Mouse (Mus musculus): ENCODE measurements around the gene Acot3. TPM values are rescaled to one million over a fixed set of nuclear protein-coding genes. Genes with fewer than 3 reads are reported as not detected.

Gene Acot3
- polyA plus RNA-seq, 1 experiment from 2014 or later = 0.29 TPM

GRCm38 (mm10) chr12:84052609-84053008 is 665 bp downstream of the Acot3 start:
- no peaks in the 10 kb centered on the region for H3K4me1 ChIP-seq (ENCODE audit: control insufficient read depth, insufficient read depth, low read length)
- no peaks in the 10 kb centered on the region for H3K9me3 ChIP-seq (ENCODE audit: control insufficient read depth, low read depth, low read length)
- no peak overlapping the region for H3K4me3 ChIP-seq (ENCODE audit: low read depth, low read length)
- H3K4me2 ChIP-seq (replicated peaks; ENCODE audit: low read depth, low read length) = no peak overlapping the region
- no peak overlapping the region for H3K27ac ChIP-seq (ENCODE audit: low read length)
- 87% methylated on average over 7 of the region's 7 CpGs for WGBS
- ATAC-seq (ENCODE audit: insufficient number of reproducible peaks, insufficient read depth, low FRiP score, low read depth) = no peak
- H3K27me3 ChIP-seq (ENCODE audit: control insufficient read depth, insufficient read depth, low read length) = no peaks in the 10 kb centered on the region
- no peaks in the 10 kb centered on the region for H3K36me3 ChIP-seq (ENCODE audit: control insufficient read depth, insufficient read depth, low read length)
- H3K9ac ChIP-seq (replicated peaks; ENCODE audit: low read depth, low read length) = no peak overlapping the region

DNA sequence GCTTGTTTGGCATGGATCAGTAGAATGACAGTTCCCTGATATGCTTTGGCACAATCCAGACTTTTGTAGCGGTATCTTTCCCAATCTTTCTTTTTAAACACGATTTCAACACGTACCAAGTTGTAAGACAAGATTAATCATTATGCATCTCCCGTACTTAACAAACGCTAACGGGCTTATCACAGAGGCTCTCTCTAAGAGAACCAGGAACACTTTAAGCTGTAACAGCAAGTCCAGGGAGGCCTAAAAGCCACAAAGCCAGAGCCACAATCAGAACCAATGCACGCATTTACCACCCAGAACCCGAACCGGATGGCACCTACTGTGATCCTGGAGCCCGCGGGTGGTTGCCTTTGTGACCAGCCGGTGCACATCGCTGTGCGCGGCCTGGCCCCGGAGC is 1.2 kb downstream of the Acot3 start:
- no peak overlapping the region for H3K9ac ChIP-seq (replicated peaks; ENCODE audit: low read depth, low read length)
- H3K36me3 ChIP-seq (ENCODE audit: control insufficient read depth, insufficient read depth, low read length) = no peaks in the 10 kb centered on the region
- no peak overlapping the region for H3K27ac ChIP-seq (ENCODE audit: low read length)
- 10% methylated on average over 16 of the region's 16 CpGs for WGBS
- ATAC-seq (ENCODE audit: insufficient number of reproducible peaks, insufficient read depth, low FRiP score, low read depth) = no peak
- peak overlapping the region; percentile 72 for H3K4me2 ChIP-seq (replicated peaks; ENCODE audit: low read depth, low read length)
- no peaks in the 10 kb centered on the region for H3K4me1 ChIP-seq (ENCODE audit: control insufficient read depth, insufficient read depth, low read length)
- no peaks in the 10 kb centered on the region for H3K9me3 ChIP-seq (ENCODE audit: control insufficient read depth, low read depth, low read length)
- H3K4me3 ChIP-seq (ENCODE audit: low read depth, low read length) = peak overlapping the region; percentile 33
- no peaks in the 10 kb centered on the region for H3K27me3 ChIP-seq (ENCODE audit: control insufficient read depth, insufficient read depth, low read length)

- WGBS = 3% methylated on average over 38 of the region's 46 CpGs
- Histone ChIP-seq H3K4me2 (replicated peaks; ENCODE audit: low read depth, low read length) (peak overlapping the region; percentile 72), H3K4me1 (ENCODE audit: control insufficient read depth, insufficient read depth, low read length) (no peaks in the 10 kb centered on the region), H3K27me3 (ENCODE audit: control insufficient read depth, insufficient read depth, low read length) (no peaks in the 10 kb centered on the region), H3K9ac (replicated peaks; ENCODE audit: low read depth, low read length) (no peak overlapping the region), H3K36me3 (ENCODE audit: control insufficient read depth, insufficient read depth, low read length) (no peaks in the 10 kb centered on the region), H3K9me3 (ENCODE audit: control insufficient read depth, low read depth, low read length) (no peaks in the 10 kb centered on the region), H3K27ac (ENCODE audit: low read length) (no peak overlapping the region), H3K4me3 (ENCODE audit: low read depth, low read length) (peak overlapping the region; percentile 33)
- ATAC-seq (ENCODE audit: insufficient number of reproducible peaks, insufficient read depth, low FRiP score, low read depth) = no peak
These were observed 1.9 kb downstream of the Acot3 start for GRCm38 (mm10) chr12:84053679-84054391.

DNA sequence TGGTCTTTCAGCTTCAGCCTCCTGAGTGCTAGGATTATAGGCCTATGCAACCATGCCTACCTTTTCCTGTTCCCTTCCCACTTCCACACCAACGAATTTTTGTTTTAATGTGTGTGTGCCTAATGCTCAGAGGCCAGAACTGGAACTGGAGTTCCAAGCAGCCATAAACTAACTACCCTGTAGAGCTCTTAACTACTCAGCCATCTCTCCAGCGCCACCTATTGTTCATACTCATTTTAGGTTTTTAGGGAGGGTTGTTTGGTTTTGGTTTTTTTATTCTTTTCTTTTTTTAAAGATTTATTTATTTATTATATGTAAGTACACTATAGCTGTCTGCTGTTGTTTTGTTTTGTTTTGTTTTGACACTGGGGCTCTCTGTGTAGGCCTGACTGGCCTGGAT is 9.0 kb downstream of the Acot3 start:
- H3K9me3 ChIP-seq (ENCODE audit: control insufficient read depth, low read depth, low read length) = no peaks in the 10 kb centered on the region
- H3K4me3 ChIP-seq (ENCODE audit: low read depth, low read length) = no peak overlapping the region
- no peak overlapping the region for H3K27ac ChIP-seq (ENCODE audit: low read length)
- no peaks in the 10 kb centered on the region for H3K36me3 ChIP-seq (ENCODE audit: control insufficient read depth, insufficient read depth, low read length)
- H3K4me1 ChIP-seq (ENCODE audit: control insufficient read depth, insufficient read depth, low read length) = no peaks in the 10 kb centered on the region
- no peak overlapping the region for H3K4me2 ChIP-seq (replicated peaks; ENCODE audit: low read depth, low read length)
- 21% methylated on average over 2 of the region's 2 CpGs for WGBS
- H3K27me3 ChIP-seq (ENCODE audit: control insufficient read depth, insufficient read depth, low read length) = no peaks in the 10 kb centered on the region
- no peak overlapping the region for H3K9ac ChIP-seq (replicated peaks; ENCODE audit: low read depth, low read length)
- no peak for ATAC-seq (ENCODE audit: insufficient number of reproducible peaks, insufficient read depth, low FRiP score, low read depth)

DNA sequence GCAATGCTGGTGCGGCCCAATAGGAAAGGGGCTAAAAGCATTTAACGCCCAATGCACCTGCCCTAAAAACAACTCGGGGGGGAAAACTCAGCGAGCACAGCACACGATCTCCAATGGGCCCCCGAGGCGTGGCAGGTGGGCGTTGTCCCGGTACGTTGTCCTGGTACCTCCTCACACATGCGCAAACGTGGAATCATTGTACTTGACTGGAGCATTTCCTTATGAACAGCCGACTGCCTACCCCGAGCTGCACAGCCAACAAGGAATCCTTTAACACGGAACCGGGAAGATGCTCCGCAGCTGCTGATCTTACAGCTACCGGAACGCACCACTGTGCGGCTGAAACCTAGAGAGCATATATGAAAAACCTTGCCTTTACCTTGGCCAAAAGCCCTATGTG is 10.4 kb downstream of the Acot3 start:
- Histone ChIP-seq H3K9me3 (ENCODE audit: control insufficient read depth, low read depth, low read length) (no peaks in the 10 kb centered on the region), H3K4me1 (ENCODE audit: control insufficient read depth, insufficient read depth, low read length) (no peaks in the 10 kb centered on the region), H3K4me2 (replicated peaks; ENCODE audit: low read depth, low read length) (no peak overlapping the region), H3K27me3 (ENCODE audit: control insufficient read depth, insufficient read depth, low read length) (no peaks in the 10 kb centered on the region), H3K9ac (replicated peaks; ENCODE audit: low read depth, low read length) (no peak overlapping the region), H3K27ac (ENCODE audit: low read length) (no peak overlapping the region), H3K36me3 (ENCODE audit: control insufficient read depth, insufficient read depth, low read length) (no peaks in the 10 kb centered on the region), H3K4me3 (ENCODE audit: low read depth, low read length) (no peak overlapping the region)
- WGBS = 90% methylated on average over 20 of the region's 20 CpGs
- ATAC-seq (ENCODE audit: insufficient number of reproducible peaks, insufficient read depth, low FRiP score, low read depth) = no peak

DNA sequence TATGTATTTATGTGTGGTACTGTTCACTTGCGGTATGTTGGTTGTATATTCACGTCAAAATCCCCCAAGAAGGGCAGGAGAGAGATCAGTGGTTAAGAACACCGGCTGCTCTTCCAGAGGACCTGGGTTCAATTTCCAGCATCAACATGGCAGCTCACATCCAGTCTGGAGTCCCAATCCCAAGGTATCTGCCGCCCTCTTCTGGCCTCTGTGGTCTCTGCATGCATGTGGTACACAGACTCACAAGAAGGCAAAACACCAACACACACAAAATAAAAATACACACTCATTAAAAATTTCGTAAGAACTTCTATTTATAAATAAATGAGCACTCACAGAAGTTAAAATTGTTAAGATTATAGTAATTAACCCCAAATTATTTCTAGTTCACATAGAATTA is 11.3 kb downstream of the Acot3 start:
- Histone ChIP-seq H3K27ac (ENCODE audit: low read length) (no peak overlapping the region), H3K9me3 (ENCODE audit: control insufficient read depth, low read depth, low read length) (no peaks in the 10 kb centered on the region), H3K4me2 (replicated peaks; ENCODE audit: low read depth, low read length) (no peak overlapping the region), H3K27me3 (ENCODE audit: control insufficient read depth, insufficient read depth, low read length) (peaks cover 4% of the 10 kb centered on the region; the same call in 1 of the 2 replicates), H3K9ac (replicated peaks; ENCODE audit: low read depth, low read length) (no peak overlapping the region), H3K4me1 (ENCODE audit: control insufficient read depth, insufficient read depth, low read length) (no peaks in the 10 kb centered on the region), H3K36me3 (ENCODE audit: control insufficient read depth, insufficient read depth, low read length) (no peaks in the 10 kb centered on the region), H3K4me3 (ENCODE audit: low read depth, low read length) (no peak overlapping the region)
- no peak for ATAC-seq (ENCODE audit: insufficient number of reproducible peaks, insufficient read depth, low FRiP score, low read depth)
- WGBS = 69% methylated on average over 5 of the region's 5 CpGs

- Histone ChIP-seq H3K4me3 (ENCODE audit: low read depth, low read length) (no peak overlapping the region), H3K27me3 (ENCODE audit: control insufficient read depth, insufficient read depth, low read length) (peaks cover 9% of the 10 kb centered on the region), H3K4me1 (ENCODE audit: control insufficient read depth, insufficient read depth, low read length) (no peaks in the 10 kb centered on the region), H3K36me3 (ENCODE audit: control insufficient read depth, insufficient read depth, low read length) (no peaks in the 10 kb centered on the region), H3K4me2 (replicated peaks; ENCODE audit: low read depth, low read length) (no peak overlapping the region), H3K9ac (replicated peaks; ENCODE audit: low read depth, low read length) (no peak overlapping the region), H3K27ac (ENCODE audit: low read length) (no peak overlapping the region), H3K9me3 (ENCODE audit: control insufficient read depth, low read depth, low read length) (no peaks in the 10 kb centered on the region)
- WGBS = 52% methylated on average over 2 of the region's 2 CpGs
- no peak for ATAC-seq (ENCODE audit: insufficient number of reproducible peaks, insufficient read depth, low FRiP score, low read depth)
These were observed 11.9 kb downstream of the Acot3 start for GRCm38 (mm10) chr12:84063833-84064232.

GRCm38 (mm10) chr12:84064621-84065020 is 12.7 kb downstream of the Acot3 start:
- no peak overlapping the region for H3K4me2 ChIP-seq (replicated peaks; ENCODE audit: low read depth, low read length)
- H3K36me3 ChIP-seq (ENCODE audit: control insufficient read depth, insufficient read depth, low read length) = no peaks in the 10 kb centered on the region
- no peak for ATAC-seq (ENCODE audit: insufficient number of reproducible peaks, insufficient read depth, low FRiP score, low read depth)
- H3K4me1 ChIP-seq (ENCODE audit: control insufficient read depth, insufficient read depth, low read length) = no peaks in the 10 kb centered on the region
- H3K9me3 ChIP-seq (ENCODE audit: control insufficient read depth, low read depth, low read length) = no peaks in the 10 kb centered on the region
- H3K4me3 ChIP-seq (ENCODE audit: low read depth, low read length) = no peak overlapping the region
- no peak overlapping the region for H3K9ac ChIP-seq (replicated peaks; ENCODE audit: low read depth, low read length)
- H3K27me3 ChIP-seq (ENCODE audit: control insufficient read depth, insufficient read depth, low read length) = peaks cover 15% of the 10 kb centered on the region
- H3K27ac ChIP-seq (ENCODE audit: low read length) = no peak overlapping the region
- 72% methylated on average over 8 of the region's 8 CpGs for WGBS

DNA sequence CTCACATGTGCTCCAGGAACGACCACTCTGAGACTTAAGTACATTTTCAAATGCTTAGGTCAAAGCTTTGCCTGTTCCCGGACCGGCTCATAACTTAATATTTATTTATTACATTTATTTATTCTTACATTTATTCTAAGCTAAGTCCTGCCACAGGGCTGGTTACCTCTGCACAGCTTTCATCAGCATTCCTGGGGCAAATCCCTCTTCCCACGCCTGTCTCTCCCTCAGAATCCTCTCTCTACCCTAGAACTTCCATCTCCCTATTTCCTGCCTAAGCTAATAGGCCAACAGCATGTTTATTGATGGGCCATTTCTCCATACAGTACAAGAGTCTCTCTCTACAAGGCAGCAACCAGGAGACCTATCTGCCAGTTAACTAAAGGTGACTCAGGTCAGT is 15.8 kb downstream of the Acot3 start:
- no peak overlapping the region for H3K4me2 ChIP-seq (replicated peaks; ENCODE audit: low read depth, low read length)
- 77% methylated on average over 4 of the region's 4 CpGs for WGBS
- H3K4me3 ChIP-seq (ENCODE audit: low read depth, low read length) = no peak overlapping the region
- ATAC-seq (ENCODE audit: insufficient number of reproducible peaks, insufficient read depth, low FRiP score, low read depth) = no peak
- H3K9me3 ChIP-seq (ENCODE audit: control insufficient read depth, low read depth, low read length) = no peaks in the 10 kb centered on the region
- peaks cover 15% of the 10 kb centered on the region for H3K27me3 ChIP-seq (ENCODE audit: control insufficient read depth, insufficient read depth, low read length)
- H3K36me3 ChIP-seq (ENCODE audit: control insufficient read depth, insufficient read depth, low read length) = no peaks in the 10 kb centered on the region
- H3K9ac ChIP-seq (replicated peaks; ENCODE audit: low read depth, low read length) = no peak overlapping the region
- no peak overlapping the region for H3K27ac ChIP-seq (ENCODE audit: low read length)
- no peaks in the 10 kb centered on the region for H3K4me1 ChIP-seq (ENCODE audit: control insufficient read depth, insufficient read depth, low read length)

All from stomach, embryonic 14.5 days (tissue).